Mouse (Mus musculus): ENCODE measurements around the gene Olfr1121. TPM values are rescaled to one million over a fixed set of nuclear protein-coding genes. Genes with fewer than 3 reads are reported as not detected.

Olfr1121 gene
- polyA plus RNA-seq, 1 experiment from 2014 or later, result not detected

Other genes with a start within 250 kb of the Olfr1121 start
- not detected in 2 replicates for gene Olfr1110, start 229.6 kb upstream of the Olfr1121 start, polyA plus RNA-seq (2014; fragmentation: Nextera tagmentation; extraction: Ambion mirVana)
- not detected in 2 replicates for gene Olfr1111, start 217.3 kb upstream of the Olfr1121 start, polyA plus RNA-seq (2014; fragmentation: Nextera tagmentation; extraction: Ambion mirVana)
- gene Olfr1112, start 182.1 kb upstream of the Olfr1121 start, polyA plus RNA-seq (2014; fragmentation: Nextera tagmentation; extraction: Ambion mirVana), result not detected in 2 replicates
- not detected in 2 replicates for gene Olfr1113, start 160.9 kb upstream of the Olfr1121 start, polyA plus RNA-seq (2014; fragmentation: Nextera tagmentation; extraction: Ambion mirVana)
- gene Olfr1115, start 121.9 kb upstream of the Olfr1121 start, polyA plus RNA-seq (2014; fragmentation: Nextera tagmentation; extraction: Ambion mirVana), result not detected in 2 replicates
- not detected in 2 replicates for gene Olfr1116, start 102.4 kb upstream of the Olfr1121 start, polyA plus RNA-seq (2014; fragmentation: Nextera tagmentation; extraction: Ambion mirVana)
- not detected in 2 replicates for gene Olfr1118, start 62.3 kb upstream of the Olfr1121 start, polyA plus RNA-seq (2014; fragmentation: Nextera tagmentation; extraction: Ambion mirVana)
- gene Olfr1120, start 15.1 kb upstream of the Olfr1121 start, polyA plus RNA-seq (2014; fragmentation: Nextera tagmentation; extraction: Ambion mirVana), result not detected in 2 replicates
- not detected in 2 replicates for gene Olfr1122, start 16.0 kb downstream of the Olfr1121 start, polyA plus RNA-seq (2014; fragmentation: Nextera tagmentation; extraction: Ambion mirVana)
- gene Olfr1123, start 46.7 kb downstream of the Olfr1121 start, polyA plus RNA-seq (2014; fragmentation: Nextera tagmentation; extraction: Ambion mirVana), result not detected in 2 replicates
- gene Olfr1124, start 60.4 kb downstream of the Olfr1121 start, polyA plus RNA-seq (2014; fragmentation: Nextera tagmentation; extraction: Ambion mirVana), result not detected in 2 replicates
- not detected in 2 replicates for gene Olfr1126, start 84.1 kb downstream of the Olfr1121 start, polyA plus RNA-seq (2014; fragmentation: Nextera tagmentation; extraction: Ambion mirVana)
- gene Pramel7, start 127.2 kb downstream of the Olfr1121 start, polyA plus RNA-seq (2014; fragmentation: Nextera tagmentation; extraction: Ambion mirVana), result not detected in 2 replicates
- gene Pramel6, start 136.7 kb downstream of the Olfr1121 start, polyA plus RNA-seq (2014; fragmentation: Nextera tagmentation; extraction: Ambion mirVana), result not detected in 2 replicates
- not detected in 2 replicates for gene Olfr153, start 161.9 kb downstream of the Olfr1121 start, polyA plus RNA-seq (2014; fragmentation: Nextera tagmentation; extraction: Ambion mirVana)
- gene Olfr1128, start 175.6 kb downstream of the Olfr1121 start, polyA plus RNA-seq (2014; fragmentation: Nextera tagmentation; extraction: Ambion mirVana), result not detected in 2 replicates
- gene Olfr1129, start 204.0 kb downstream of the Olfr1121 start, polyA plus RNA-seq (2014; fragmentation: Nextera tagmentation; extraction: Ambion mirVana), result not detected in 2 replicates
- not detected in 2 replicates for gene Olfr1130, start 236.3 kb downstream of the Olfr1121 start, polyA plus RNA-seq (2014; fragmentation: Nextera tagmentation; extraction: Ambion mirVana)